Mouse (Mus musculus) forebrain, embryonic 13.5 days (tissue): ENCODE results near the gene Nos1ap. TPM values are rescaled to one million over a fixed set of nuclear protein-coding genes. Genes with fewer than 3 reads are reported as not detected.

Experiments used
- ATAC-seq: fragments of 200-750 bp; cut with Nextera tagmentation; 2 replicates; pipeline ENCODE4 v1.8.0; 2017
- H3K27ac ChIP-seq: fragments of 300-500 bp; sonication (generic); 2 replicates; pipeline ENCODE4 v1.5.1; 2015; ENCODE audit warnings: inconsistent platforms, mild to moderate bottlenecking, moderate library complexity
- H3K27me3 ChIP-seq: fragments of 300-500 bp; sonication (generic); 2 replicates; pipeline ENCODE4 v1.6.1; 2015; ENCODE audit warnings: mild to moderate bottlenecking, inconsistent platforms
- H3K36me3 ChIP-seq: fragments of 300-500 bp; sonication (generic); 2 replicates; pipeline ENCODE4 v1.6.1; 2015; ENCODE audit warnings: mild to moderate bottlenecking, inconsistent platforms; ENCODE audit not compliant: poor library complexity, severe bottlenecking
- H3K4me1 ChIP-seq: fragments of 300-500 bp; sonication (generic); 2 replicates; pipeline ENCODE4 v1.6.1; 2015; ENCODE audit warnings: inconsistent platforms
- H3K4me2 ChIP-seq: fragments of 300-500 bp; sonication (generic); 2 replicates; pipeline ENCODE4 v1.6.1; 2015; ENCODE audit warnings: inconsistent platforms, mild to moderate bottlenecking, moderate library complexity
- H3K4me3 ChIP-seq: fragments of 300-500 bp; sonication (generic); 2 replicates; pipeline ENCODE4 v1.5.1; 2015; ENCODE audit warnings: mild to moderate bottlenecking, inconsistent platforms
- H3K9ac ChIP-seq: fragments of 300-500 bp; sonication (generic); 2 replicates; pipeline ENCODE4 v1.6.1; 2015; ENCODE audit warnings: mild to moderate bottlenecking, inconsistent platforms
- H3K9me3 ChIP-seq: fragments of 300-500 bp; sonication (generic); replicated peaks from 2 replicates; pipeline ENCODE4 v1.6.1; 2016; ENCODE audit warnings: inconsistent platforms
- WGBS: fragments of 180-500 bp; shearing (Covaris S2); methylation state at CpG from one replicate; pipeline ENCODE4 v1.1.7; 2015; 5-methylcytosine and 5-hydroxymethylcytosine counted together
- polyA plus RNA-seq: library from polyadenylated mRNA; unstranded; fragments of >200 nt; fragmentation: Nextera tagmentation; extraction: Ambion mirVana; gene quantifications from 2 replicates; pipeline ENCODE4 v1.2.1, GENCODE M21; 2015

Nos1ap gene
- polyA plus RNA-seq, 1 experiment from 2014 or later = 21.0 TPM

DNA sequence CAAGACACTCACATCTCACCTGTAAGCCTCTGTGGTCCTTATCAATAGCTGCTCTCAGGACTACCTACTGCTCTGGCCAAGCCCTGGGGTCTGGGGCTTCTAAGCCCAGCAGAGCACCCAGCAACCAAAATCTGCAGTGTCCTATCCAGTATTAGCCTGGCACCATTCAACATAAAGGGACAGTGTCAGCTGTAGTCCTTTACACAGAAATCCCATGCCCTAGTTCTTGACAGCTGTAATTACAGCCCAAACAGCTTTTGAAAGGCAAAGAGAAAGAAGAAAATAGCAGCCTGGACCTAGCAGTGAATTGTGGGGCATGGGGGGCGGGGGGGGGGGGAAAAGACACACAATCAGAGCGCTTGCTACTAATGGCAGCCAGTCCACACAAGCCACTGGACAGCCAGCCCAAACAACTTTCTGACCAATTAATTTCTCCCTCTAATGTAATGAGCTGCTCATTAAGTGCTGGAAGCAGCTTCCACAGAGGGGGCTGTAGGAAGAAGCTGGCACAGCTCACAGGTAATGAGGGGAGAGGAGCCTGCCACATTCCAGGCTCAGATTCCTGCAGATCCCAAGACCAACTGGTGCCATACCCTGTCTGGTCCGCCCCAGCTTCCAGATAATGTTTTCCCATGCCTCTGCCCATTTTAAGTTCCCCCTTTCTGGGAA, 77.1 kb downstream of the Nos1ap start:
- Histone ChIP-seq H3K27ac (peak overlapping the region; percentile 80), H3K4me3 (no peak overlapping the region), H3K27me3 (no peaks in the 10 kb centered on the region), H3K4me2 (peak overlapping the region; percentile 25), H3K36me3 (0 out of 2 replicates have a peak, but pooled peaks cover 4% of the 10 kb centered on the region), H3K9ac (no peak overlapping the region), H3K4me1 (peaks cover 37% of the 10 kb centered on the region), H3K9me3 (no peaks in the 10 kb centered on the region; the same call in 1 of the 2 replicates)
- peak; percentile 90 for ATAC-seq
- 13% methylated on average over 2 of the region's 3 CpGs for WGBS

DNA sequence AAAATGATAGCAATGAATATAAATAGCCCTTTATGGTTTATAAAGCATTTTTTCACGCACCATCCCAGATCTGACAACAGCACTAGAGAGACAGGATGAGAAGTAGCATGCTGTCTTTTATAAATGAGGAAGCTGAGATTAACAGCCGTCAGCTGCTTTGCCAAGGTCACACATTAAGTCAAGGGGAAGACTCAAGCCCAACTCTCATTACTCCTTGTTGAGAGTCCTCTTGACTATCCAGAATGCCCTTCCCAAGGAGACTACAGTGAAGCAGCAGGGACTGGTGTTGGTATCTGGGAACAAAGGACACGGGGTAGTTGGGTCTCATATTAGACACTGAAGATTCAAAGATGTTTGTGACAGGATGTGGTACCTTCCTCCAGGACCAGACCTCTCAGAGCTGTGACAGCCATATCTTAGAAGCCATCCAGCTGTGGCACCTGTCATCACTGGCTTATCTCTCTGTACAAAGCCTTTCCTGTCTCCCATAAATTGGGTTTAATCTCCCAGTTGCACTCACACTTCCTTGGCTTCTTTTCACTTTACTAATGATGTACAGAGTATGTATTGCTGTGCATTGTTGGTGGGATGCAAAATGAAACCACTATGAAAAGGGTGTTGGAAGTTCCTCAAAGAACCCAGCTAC, 78.9 kb downstream of the Nos1ap start:
- no peak for ATAC-seq
- 84% methylated on average over 3 of the region's 3 CpGs for WGBS
- Histone ChIP-seq H3K4me2 (no peak overlapping the region), H3K27me3 (no peaks in the 10 kb centered on the region), H3K4me3 (no peak overlapping the region), H3K9ac (no peak overlapping the region), H3K4me1 (peaks cover 42% of the 10 kb centered on the region), H3K27ac (no peak overlapping the region), H3K36me3 (no peaks in the 10 kb centered on the region), H3K9me3 (no peaks in the 10 kb centered on the region)

DNA sequence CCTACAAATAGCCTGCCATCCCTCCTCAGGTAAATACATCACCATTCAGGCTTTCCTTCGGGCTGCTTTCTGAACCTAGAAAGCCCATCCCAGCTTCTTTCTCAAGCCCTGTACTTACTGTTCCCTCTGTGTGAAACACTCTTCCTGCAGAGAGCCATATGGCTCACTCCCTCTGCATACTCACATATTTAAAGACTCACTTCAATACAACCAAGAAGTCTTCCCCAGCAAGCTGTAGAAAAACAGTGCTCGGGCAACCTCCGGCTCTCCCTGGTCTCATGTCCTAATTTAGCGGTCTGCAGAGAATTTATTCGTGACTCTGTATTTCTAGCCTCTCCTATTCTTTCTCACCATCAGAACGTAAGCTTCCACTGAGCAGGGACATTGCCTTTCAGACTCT, 83.4 kb downstream of the Nos1ap start:
- Histone ChIP-seq H3K27me3 (no peaks in the 10 kb centered on the region), H3K4me1 (peaks cover 40% of the 10 kb centered on the region), H3K4me3 (no peak overlapping the region), H3K9me3 (no peaks in the 10 kb centered on the region), H3K27ac (no peak overlapping the region), H3K9ac (no peak overlapping the region), H3K4me2 (no peak overlapping the region), H3K36me3 (no peaks in the 10 kb centered on the region)
- no peak for ATAC-seq
- 74% methylated on average over 6 of the region's 6 CpGs for WGBS

DNA sequence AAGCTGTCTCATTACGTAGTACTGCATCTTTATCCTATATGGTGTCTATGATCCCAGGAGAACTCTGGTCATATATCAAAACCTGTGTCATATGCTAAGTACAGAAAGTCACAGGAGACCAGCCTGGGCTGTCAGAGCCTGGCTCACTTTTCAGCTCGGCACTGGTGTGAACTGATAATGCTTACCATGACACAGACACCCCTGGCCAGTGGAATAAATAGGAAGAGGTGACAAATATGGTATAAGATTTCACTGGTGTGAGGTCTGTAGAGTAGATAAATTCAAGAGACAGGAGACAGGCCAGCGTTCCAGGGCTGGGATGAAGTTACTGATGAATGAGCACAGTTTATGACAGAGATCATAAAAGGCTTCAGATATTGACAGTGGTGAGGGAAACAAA, 84.6 kb downstream of the Nos1ap start:
- Histone ChIP-seq H3K27ac (no peak overlapping the region), H3K27me3 (no peaks in the 10 kb centered on the region), H3K4me3 (no peak overlapping the region), H3K36me3 (no peaks in the 10 kb centered on the region), H3K9me3 (no peaks in the 10 kb centered on the region), H3K4me1 (peaks cover 31% of the 10 kb centered on the region), H3K9ac (no peak overlapping the region), H3K4me2 (no peak overlapping the region)
- WGBS = 86% methylated on average over 3 of the region's 3 CpGs
- no peak for ATAC-seq

DNA sequence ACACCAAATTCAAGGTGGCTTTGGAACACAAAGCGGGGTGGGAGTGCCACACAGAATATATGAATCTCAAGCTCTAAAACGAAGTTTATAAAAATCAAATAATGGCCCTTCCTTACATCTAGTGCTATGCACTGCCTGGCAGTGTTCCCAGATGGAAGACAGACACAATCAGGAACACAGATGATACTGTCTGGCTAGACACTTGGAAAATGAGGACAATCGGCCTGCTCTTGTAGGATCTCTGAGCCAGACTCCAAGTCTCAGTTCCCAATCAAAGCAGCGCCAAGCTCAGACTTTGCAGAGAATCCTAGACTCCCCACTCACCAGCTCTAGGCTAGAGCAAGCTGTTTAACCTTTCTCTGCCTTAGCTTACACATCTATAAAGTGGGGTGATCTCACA, 85.3 kb downstream of the Nos1ap start:
- 68% methylated on average over 4 of the region's 4 CpGs for WGBS
- peak; percentile 22; the same call in 1 of the 2 replicates for ATAC-seq
- Histone ChIP-seq H3K4me2 (no peak overlapping the region), H3K27ac (no peak overlapping the region), H3K27me3 (no peaks in the 10 kb centered on the region), H3K4me3 (no peak overlapping the region), H3K4me1 (peaks cover 31% of the 10 kb centered on the region), H3K36me3 (no peaks in the 10 kb centered on the region), H3K9ac (no peak overlapping the region), H3K9me3 (no peaks in the 10 kb centered on the region)

DNA sequence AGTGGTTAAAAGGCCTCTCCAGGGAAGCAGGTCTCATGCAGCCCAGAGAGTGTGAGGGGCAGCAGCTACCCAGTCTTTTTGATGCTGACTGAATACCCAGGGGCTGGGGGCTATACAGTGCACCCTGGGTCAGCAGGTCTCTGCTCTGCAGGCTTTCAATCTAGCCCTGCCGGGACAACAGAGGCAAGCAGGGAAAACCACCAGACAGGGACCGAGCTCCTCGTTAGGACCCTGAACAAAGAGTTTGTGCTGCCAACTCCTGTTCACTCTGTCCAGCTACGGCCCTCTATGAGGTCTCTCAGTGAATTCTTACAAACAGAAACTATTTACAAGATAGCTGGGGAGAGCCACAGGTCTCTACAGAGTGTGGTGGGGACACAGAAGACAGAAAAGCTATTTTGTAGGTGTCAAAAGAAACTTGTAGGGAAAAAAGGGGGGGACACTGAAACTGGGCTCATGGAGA, 86.4 kb downstream of the Nos1ap start:
- Histone ChIP-seq H3K9ac (0 out of 2 replicates have a peak overlapping the region, but pooled peaks have one; percentile 30), H3K27ac (peak overlapping the region; percentile 72), H3K4me3 (no peak overlapping the region), H3K4me1 (peaks cover 31% of the 10 kb centered on the region), H3K27me3 (no peaks in the 10 kb centered on the region), H3K9me3 (no peaks in the 10 kb centered on the region), H3K36me3 (no peaks in the 10 kb centered on the region), H3K4me2 (peak overlapping the region; percentile 4; the same call in 1 of the 2 replicates)
- ATAC-seq = peak; percentile 44; the same call in 1 of the 2 replicates
- WGBS = 12% methylated on average over 4 of the region's 4 CpGs

DNA sequence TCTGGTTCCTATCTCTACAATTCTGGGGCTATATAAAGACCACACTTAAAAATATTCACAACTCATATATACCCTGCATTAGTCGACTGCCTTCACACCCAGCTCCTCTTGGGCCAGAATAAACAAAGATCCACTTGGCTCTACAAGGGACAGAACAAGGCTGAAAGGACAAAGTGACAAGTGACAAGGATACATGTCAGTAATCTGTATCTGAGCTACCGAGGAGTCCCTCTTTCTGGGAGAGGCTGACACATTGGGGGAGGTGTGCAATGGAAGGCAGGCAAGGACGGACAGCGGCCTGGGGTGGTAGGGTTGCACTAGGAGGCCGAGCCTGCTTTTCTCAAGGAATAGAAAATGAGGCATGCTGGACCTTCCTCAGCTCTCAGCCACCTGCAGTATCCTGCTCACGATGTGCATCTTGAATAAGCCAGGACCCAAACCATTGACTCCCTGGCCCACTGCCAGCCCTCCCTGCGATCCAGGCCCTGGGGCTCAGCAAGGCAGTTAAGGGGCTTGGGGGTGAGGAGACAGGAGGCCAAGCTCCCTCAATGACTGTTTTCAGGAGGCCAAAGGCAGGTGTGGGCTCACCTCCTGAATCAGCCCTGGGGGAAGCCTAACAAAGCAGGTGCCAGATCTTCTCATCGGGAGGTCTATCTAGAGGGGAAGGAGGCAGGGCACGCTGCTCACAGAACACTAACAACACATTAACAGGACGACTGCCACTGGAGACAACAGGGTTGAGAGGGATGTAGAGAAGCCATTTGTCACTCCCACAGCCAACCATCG, 87.0 kb downstream of the Nos1ap start:
- H3K4me2 ChIP-seq = peak overlapping the region; percentile 4; the same call in 1 of the 2 replicates
- no peaks in the 10 kb centered on the region for H3K9me3 ChIP-seq
- H3K27ac ChIP-seq = peak overlapping the region; percentile 72
- 25% methylated on average over 11 of the region's 11 CpGs for WGBS
- H3K36me3 ChIP-seq = no peaks in the 10 kb centered on the region
- no peaks in the 10 kb centered on the region for H3K27me3 ChIP-seq
- H3K9ac ChIP-seq = 0 out of 2 replicates have a peak overlapping the region, but pooled peaks have one; percentile 30
- ATAC-seq = peak; percentile 31
- H3K4me3 ChIP-seq = no peak overlapping the region
- H3K4me1 ChIP-seq = peaks cover 31% of the 10 kb centered on the region

DNA sequence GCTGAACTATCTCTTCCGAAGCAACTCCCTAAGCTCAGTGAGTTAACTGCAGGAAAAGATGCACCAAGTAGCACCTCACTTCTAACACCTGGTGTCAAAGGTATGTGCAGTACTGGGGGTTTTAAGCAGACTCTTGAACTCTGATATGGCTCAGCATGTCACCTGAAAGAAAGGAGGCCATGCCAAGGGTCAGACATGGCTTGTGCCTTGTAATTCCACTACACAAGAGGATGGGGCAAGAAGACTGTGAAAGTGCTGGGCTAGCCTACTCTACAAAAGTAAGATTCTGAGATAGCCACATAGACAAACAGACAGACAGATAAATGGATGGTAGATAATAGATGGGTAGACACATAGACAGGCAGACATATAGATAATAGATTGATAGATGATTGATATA, 87.7 kb downstream of the Nos1ap start:
- Histone ChIP-seq H3K27ac (no peak overlapping the region), H3K36me3 (no peaks in the 10 kb centered on the region), H3K4me1 (peaks cover 31% of the 10 kb centered on the region), H3K4me2 (no peak overlapping the region), H3K27me3 (no peaks in the 10 kb centered on the region), H3K9ac (no peak overlapping the region), H3K9me3 (no peaks in the 10 kb centered on the region), H3K4me3 (no peak overlapping the region)
- ATAC-seq = no peak
- 86% methylated on average over 1 of the region's 1 CpGs for WGBS

DNA sequence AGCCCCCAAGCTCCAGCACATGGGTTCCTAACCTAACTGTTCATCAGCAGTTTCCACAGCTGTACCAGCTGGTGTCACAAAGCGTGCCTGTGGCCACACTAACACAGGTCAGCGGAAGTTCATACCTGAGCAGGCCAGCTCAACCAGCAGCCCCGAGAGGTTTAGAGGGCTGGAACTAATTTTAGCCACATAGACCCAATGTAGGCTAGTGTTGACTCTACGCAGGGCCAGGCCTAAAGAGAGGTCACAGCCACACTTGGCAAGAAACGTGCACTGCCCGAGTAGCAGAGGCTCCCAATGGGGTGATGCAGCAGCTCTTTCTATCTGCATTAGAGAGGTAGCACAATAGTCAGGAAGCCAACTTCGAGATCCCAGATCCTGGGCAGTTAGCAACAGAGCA, 88.1 kb downstream of the Nos1ap start:
- Histone ChIP-seq H3K4me3 (no peak overlapping the region), H3K4me1 (peaks cover 29% of the 10 kb centered on the region), H3K27me3 (no peaks in the 10 kb centered on the region), H3K9ac (no peak overlapping the region), H3K4me2 (no peak overlapping the region), H3K9me3 (no peaks in the 10 kb centered on the region), H3K27ac (no peak overlapping the region), H3K36me3 (no peaks in the 10 kb centered on the region)
- 88% methylated on average over 7 of the region's 7 CpGs for WGBS
- no peak for ATAC-seq

DNA sequence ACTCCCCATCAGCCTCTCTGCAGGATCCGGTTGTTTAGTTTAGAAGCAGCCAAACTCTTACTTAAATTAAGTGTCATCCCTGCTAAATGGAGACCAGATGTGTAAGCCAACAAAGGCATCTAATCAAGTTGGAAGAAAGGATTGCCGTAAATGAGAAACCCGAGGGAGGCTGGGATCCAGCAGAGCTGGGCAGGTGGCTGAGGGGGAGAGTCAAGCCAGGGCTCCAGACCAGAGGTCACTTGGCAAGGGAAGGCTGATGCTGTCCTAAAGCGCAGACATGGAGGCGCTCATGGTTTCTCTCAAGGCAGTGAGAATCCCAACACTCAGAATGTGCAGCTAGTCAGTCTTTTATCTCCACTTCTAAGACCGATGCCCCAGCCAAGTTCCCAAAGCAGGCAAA, 89.8 kb downstream of the Nos1ap start:
- ATAC-seq = no peak
- Histone ChIP-seq H3K4me2 (no peak overlapping the region), H3K4me1 (peaks cover 25% of the 10 kb centered on the region), H3K27ac (no peak overlapping the region), H3K9me3 (no peaks in the 10 kb centered on the region), H3K4me3 (no peak overlapping the region), H3K36me3 (no peaks in the 10 kb centered on the region), H3K9ac (no peak overlapping the region), H3K27me3 (no peaks in the 10 kb centered on the region)
- WGBS = 57% methylated on average over 6 of the region's 6 CpGs

DNA sequence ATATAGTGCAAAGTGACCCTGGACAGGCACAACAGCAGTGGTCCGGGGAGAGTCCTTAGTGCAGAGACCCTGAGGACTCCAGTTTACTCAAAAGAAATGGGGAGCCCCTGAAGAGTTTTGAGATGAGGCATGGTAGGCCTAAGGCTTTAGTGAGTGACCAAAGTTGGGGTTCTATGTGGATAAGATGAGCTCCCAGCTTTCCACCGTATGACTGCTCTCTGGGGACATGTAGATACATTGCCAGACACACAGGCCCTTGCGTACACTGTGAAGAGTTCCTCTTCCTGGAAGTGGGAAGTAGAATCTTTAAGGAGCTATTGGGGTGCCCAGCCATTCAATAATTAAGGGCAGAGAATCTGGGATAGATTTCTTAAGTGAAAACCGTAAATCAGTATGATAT, 90.2 kb downstream of the Nos1ap start:
- no peak overlapping the region for H3K9ac ChIP-seq

DNA sequence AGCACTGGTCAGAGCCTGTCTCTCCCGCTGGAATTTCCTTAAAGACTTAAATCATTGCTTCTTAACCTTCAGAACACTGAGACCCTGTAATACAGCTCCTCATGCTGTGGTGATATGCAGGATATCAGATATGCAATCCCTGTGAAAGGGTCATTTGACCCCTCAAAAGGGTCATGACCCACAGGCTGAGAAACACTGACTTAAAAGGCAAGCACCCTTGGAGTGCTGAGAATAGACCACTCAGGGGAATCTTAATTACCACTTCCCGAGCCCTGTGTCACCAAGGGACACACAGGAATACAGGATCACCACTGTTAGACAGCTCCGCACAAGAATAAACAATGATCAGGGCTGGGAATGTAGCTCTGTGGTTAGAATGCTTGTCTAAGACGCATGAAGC, 91.0 kb downstream of the Nos1ap start:
- no peaks in the 10 kb centered on the region for H3K9me3 ChIP-seq
- H3K4me2 ChIP-seq = no peak overlapping the region
- no peak overlapping the region for H3K27ac ChIP-seq
- H3K9ac ChIP-seq = no peak overlapping the region
- ATAC-seq = no peak
- 38% methylated on average over 4 of the region's 4 CpGs for WGBS
- no peaks in the 10 kb centered on the region for H3K36me3 ChIP-seq
- H3K4me3 ChIP-seq = no peak overlapping the region
- peaks cover 14% of the 10 kb centered on the region for H3K4me1 ChIP-seq
- H3K27me3 ChIP-seq = no peaks in the 10 kb centered on the region

More for the DNA sequence above, 90.2 kb downstream of the Nos1ap start:
- H3K27me3 ChIP-seq = no peaks in the 10 kb centered on the region
- ATAC-seq = no peak
- H3K9me3 ChIP-seq = no peaks in the 10 kb centered on the region
- 81% methylated on average over 4 of the region's 4 CpGs for WGBS
- H3K36me3 ChIP-seq = no peaks in the 10 kb centered on the region
- no peak overlapping the region for H3K4me3 ChIP-seq
- H3K4me1 ChIP-seq = peaks cover 21% of the 10 kb centered on the region
- no peak overlapping the region for H3K4me2 ChIP-seq
- H3K27ac ChIP-seq = no peak overlapping the region; the same call in 1 of the 2 replicates
